Mouse (Mus musculus): ENCODE data around the gene Dnajb3.

DNA sequence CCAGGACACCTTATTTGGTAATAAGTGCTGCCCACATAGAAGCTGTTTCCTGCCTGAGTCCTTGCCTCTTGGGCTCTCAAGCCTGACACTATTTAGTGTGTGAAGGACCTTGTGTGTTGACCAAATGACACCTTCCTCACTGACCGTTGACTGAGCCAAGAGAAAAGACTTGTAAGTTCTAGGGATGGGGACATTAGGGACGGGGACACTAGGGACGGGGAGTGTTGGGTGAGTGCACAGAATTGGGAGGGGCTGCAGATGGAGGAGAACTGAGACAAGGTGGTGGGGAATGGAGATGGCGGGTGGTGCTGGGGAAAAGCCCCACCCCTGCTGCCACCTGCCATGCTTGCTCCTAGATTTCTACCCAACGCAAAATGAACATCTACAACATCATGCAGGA is 24.4 kb upstream of the Dnajb3 start:
- TF ChIP-seq CTCF (IDR thresholded peaks at IDR 0.05; ENCODE audit: borderline replicate concordance, control insufficient read depth, extremely low read depth, insufficient read depth, low read length, poor library complexity) (no peak), POLR2A (IDR thresholded peaks at IDR 0.05; ENCODE audit: control insufficient read depth, extremely low read depth, insufficient read depth, low read length, poor library complexity) (no peak)

Data from thymus, adult 2 months (tissue).